Mouse (Mus musculus) lung, postnatal 0 days (tissue): ENCODE data around the gene Rps9. TPM values are rescaled to one million over a fixed set of nuclear protein-coding genes. Genes with fewer than 3 reads are reported as not detected.

Source experiments
- ATAC-seq: fragments of 200-750 bp; cut with Nextera tagmentation; 2 replicates; pipeline ENCODE4 v1.8.0; 2017; ENCODE audit warnings: moderate library complexity
- DNase-seq: peaks from one replicate; pipeline ENCODE4 v3.0.0-alpha.2; 2016; ENCODE audit warnings: low spot score
- H3K27ac ChIP-seq: fragments of 300-500 bp; sonication (generic); 2 replicates; pipeline ENCODE4 v1.5.1; 2014; ENCODE audit warnings: antibody characterized with exemption, mild to moderate bottlenecking, low read length, mixed read lengths
- H3K27me3 ChIP-seq: fragments of 300-500 bp; sonication (generic); replicated peaks from 2 replicates; pipeline ENCODE4 v1.6.1; 2014; ENCODE audit warnings: low read length, mixed read lengths; ENCODE audit not compliant: insufficient read depth
- H3K36me3 ChIP-seq: fragments of 300-500 bp; sonication (generic); 2 replicates; pipeline ENCODE4 v1.6.1; 2014; ENCODE audit warnings: low read length, mixed read lengths; ENCODE audit not compliant: insufficient read depth
- H3K4me1 ChIP-seq: fragments of 300-500 bp; sonication (generic); 2 replicates; pipeline ENCODE4 v1.6.1; 2014; ENCODE audit warnings: antibody characterized with exemption, low read depth, low read length, mixed read lengths; ENCODE audit not compliant: insufficient read depth
- H3K4me2 ChIP-seq: fragments of 300-500 bp; sonication (generic); replicated peaks from 2 replicates; pipeline ENCODE4 v1.6.1; 2014; ENCODE audit warnings: low read depth, mild to moderate bottlenecking, low read length, moderate library complexity, mixed read lengths
- H3K4me3 ChIP-seq: fragments of 300-500 bp; sonication (generic); 2 replicates; pipeline ENCODE4 v1.5.1; 2014; ENCODE audit warnings: low read depth, low read length
- H3K9ac ChIP-seq: fragments of 300-500 bp; sonication (generic); replicated peaks from 2 replicates; pipeline ENCODE4 v1.6.1; 2014; ENCODE audit warnings: low read depth, mild to moderate bottlenecking
- H3K9me3 ChIP-seq: fragments of 300-500 bp; sonication (generic); 2 replicates; pipeline ENCODE4 v1.6.1; 2016; ENCODE audit warnings: low read length, mixed read lengths
- CTCF ChIP-seq: IDR thresholded peaks from 2 replicates; pipeline ENCODE4 v1.5.1; 2016; ENCODE audit warnings: antibody characterized with exemption, mild to moderate bottlenecking
- EP300 ChIP-seq: IDR thresholded peaks from 2 replicates; pipeline ENCODE4 v1.6.1; 2016; ENCODE audit warnings: antibody characterized with exemption, mild to moderate bottlenecking, control low read depth
- WGBS: fragments of 180-500 bp; shearing (Covaris S2); extraction: QIAGEN DNeasy Blood & Tissue Kit; methylation state at CpG from one replicate; pipeline ENCODE4 v1.1.7; 2014; 5-methylcytosine and 5-hydroxymethylcytosine counted together
- polyA plus RNA-seq: library from polyadenylated mRNA; unstranded; fragments of >200 nt; fragmentation: Nextera tagmentation; extraction: Ambion mirVana; gene quantifications from 2 replicates; pipeline ENCODE4 v1.2.1, GENCODE M21; 2015

Gene Rps9
- polyA plus RNA-seq, 1 experiment from 2014 or later: 1,064 TPM

DNA sequence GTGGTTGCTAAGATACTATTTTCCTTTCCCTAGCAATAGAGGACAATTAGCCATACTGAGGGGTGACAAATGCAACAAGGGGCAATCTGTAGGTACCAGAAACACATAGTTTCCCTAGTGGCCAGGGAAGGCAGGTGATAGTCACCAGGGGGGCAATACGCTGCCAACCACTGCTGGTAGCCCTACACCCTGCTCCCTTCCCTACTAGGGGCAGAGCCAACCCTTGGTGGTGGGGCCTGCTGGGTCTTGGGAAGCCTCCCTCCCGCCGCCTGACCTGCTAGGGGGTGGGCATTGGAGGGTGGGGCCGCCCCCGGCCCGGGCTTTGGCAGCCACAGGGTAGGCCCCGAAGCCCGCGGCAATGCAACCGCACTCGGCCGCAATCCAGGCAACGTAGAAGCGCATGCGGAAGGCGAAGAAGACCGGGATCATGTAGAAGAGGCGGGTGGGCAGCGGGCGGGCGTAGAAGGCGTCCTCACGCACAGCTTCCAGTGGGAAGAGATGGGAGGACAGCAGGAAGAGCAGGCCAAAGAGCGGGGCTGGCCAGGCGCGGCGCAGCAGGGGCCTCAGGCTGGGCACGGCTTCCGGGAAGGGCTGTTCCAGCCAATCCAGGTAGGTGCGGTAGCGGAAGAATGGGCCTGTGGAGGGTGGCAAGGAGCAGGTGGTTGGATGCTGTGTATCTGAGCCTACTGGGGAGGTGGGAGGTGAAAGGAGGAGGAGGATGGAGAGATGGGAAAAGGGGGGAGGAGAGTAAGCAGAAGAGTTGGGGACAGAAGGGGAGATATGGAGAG, 18.2 kb upstream of the Rps9 start:
- no peak for TF ChIP-seq EP300
- TF ChIP-seq CTCF: no peak
- 91% methylated on average over 29 of the region's 31 CpGs for WGBS
- Histone ChIP-seq H3K4me1 (no peaks in the 10 kb centered on the region), H3K4me3 (no peak overlapping the region), H3K27ac (no peak overlapping the region), H3K4me2 (no peak overlapping the region), H3K27me3 (no peaks in the 10 kb centered on the region), H3K9me3 (no peaks in the 10 kb centered on the region), H3K36me3 (0 out of 2 replicates have a peak, but pooled peaks cover 5% of the 10 kb centered on the region), H3K9ac (no peak overlapping the region)
- ATAC-seq (no peak), DNase-seq (no peak)

DNA sequence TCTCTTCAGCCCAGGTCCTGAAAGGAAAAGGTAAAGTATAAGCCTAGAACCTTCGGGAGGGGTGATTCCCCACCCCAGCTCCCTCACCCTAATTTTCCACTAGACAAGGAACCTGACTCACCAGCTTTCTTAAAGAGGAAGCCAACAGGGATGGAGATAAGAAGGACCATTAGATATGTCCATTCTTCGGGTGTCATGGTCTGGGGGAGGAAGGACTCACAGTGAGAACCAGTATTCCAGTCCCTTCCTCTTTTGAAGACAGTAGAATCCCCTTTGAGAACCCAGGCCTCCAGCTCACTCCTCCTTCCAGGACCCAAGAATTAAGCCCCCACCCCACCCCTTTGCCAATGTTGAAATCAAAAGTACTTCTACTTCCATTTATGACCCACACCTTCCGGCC, 11.9 kb upstream of the Rps9 start:
- Histone ChIP-seq H3K4me2 (peak overlapping the region; percentile 96), H3K9me3 (no peaks in the 10 kb centered on the region), H3K27me3 (no peaks in the 10 kb centered on the region), H3K4me1 (0 out of 2 replicates have a peak, but pooled peaks cover 3% of the 10 kb centered on the region), H3K9ac (peak overlapping the region; percentile 79), H3K4me3 (peak overlapping the region; percentile 75), H3K27ac (peak overlapping the region; percentile 94; the same call in 1 of the 2 replicates), H3K36me3 (no peaks in the 10 kb centered on the region)
- ATAC-seq: no peak
- TF ChIP-seq CTCF (no peak), EP300 (no peak)
- peak; percentile 26 for DNase-seq
- 24% methylated on average over 3 of the region's 3 CpGs for WGBS

DNA sequence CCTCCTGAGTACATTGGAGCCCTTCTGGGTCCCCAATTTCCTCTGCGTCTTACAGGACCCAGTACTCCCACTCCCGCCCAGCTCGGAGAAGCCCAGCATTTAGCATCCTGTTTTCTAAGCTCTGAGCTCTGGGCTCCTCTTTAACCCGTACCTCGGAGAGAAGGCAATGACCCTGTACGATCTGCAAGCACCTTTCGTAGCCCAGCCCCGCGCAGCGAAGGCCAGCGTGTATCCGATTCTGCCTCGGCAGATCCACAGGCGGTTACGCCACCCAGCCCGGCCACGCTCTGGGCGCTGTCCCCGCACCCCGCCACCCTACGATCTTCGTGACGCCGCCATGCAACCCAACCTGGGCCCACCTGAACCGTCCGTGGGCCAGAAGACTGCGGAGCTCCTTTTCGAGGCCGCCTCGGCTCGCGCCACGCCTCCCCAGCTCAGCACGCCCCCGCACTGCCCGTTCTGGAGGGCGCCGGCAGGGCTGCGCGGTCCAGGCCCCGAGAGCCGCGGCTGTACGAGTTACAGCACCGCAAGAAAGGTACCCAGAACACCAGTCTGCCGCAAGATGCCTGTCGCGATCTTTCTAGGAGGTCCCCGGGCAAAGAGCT, 11.3 kb upstream of the Rps9 start, which contains the start of gene Tsen34:
Gene Tsen34, plus strand, starts transcription at position 482 of the 605 bp plus-strand sequence.
- peak within 1 kb of the TSS; percentile 94 for H3K27ac ChIP-seq
- under 1% methylated on average over 46 of the region's 49 CpGs for WGBS
- no peaks in the 10 kb centered on the region for H3K9me3 ChIP-seq
- peak within 1 kb of the TSS; percentile 96 for H3K4me2 ChIP-seq
- ATAC-seq (no peak), DNase-seq (no peak)
- H3K27me3 ChIP-seq: no peaks in the 10 kb centered on the region
- H3K4me1 ChIP-seq: 0 out of 2 replicates have a peak, but pooled peaks cover 3% of the 10 kb centered on the region
- peak within 1 kb of the TSS; percentile 79 for H3K9ac ChIP-seq
- TF ChIP-seq EP300 (no peak), CTCF (peak; percentile 33)
- peak within 1 kb of the TSS; percentile 75 for H3K4me3 ChIP-seq
- H3K36me3 ChIP-seq: no peaks in the 10 kb centered on the region

DNA sequence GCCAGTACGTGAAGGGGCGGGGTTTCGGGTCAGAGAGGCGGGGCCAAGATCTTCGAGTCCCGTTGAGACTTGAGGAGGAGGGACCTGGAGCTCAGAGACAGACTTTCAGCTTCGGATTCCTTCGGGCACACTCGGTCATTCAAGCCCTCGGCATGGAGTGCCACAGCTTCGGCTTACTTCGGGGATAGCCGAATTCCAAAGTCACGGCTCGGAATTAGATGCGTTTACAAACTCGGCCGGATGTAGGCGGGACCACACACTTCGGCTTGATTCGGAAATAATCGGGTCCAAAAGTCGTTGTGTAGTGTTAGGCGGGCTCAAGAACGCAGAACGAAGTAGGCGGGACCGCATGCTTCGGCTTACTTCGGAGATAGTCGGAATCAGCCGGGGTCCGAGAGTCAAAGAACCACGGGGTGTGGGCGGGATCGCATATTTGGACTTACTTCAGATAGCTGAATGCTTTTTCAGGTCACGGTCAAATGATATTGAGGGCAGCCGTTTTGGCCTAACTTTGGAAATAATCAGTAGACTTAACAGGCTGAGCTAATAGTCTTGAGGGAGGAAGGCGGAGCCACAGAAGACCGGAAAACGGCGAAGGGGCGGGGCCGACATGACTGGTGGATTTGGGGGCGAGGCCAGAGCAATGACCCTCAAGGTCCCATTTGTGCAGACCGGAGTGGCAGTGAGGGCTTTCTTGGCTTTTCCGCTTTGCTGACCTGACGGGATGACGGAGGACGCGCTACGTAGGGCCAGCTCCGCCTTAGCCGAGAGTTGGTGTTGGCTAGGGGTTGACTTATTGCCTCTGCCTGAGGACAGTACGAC, 10.6 kb upstream of the Rps9 start, which contains the start of gene Mboat7:
Gene Mboat7, minus strand, starts transcription at position 537 of the 822 bp plus-strand sequence.
- under 1% methylated on average over 55 of the region's 55 CpGs for WGBS
- Histone ChIP-seq H3K4me1 (0 out of 2 replicates have a peak, but pooled peaks cover 3% of the 10 kb centered on the region), H3K27me3 (no peaks in the 10 kb centered on the region), H3K9ac (peak within 1 kb of the TSS; percentile 79), H3K9me3 (no peaks in the 10 kb centered on the region), H3K27ac (peak within 1 kb of the TSS; percentile 94), H3K4me3 (peak within 1 kb of the TSS; percentile 75), H3K4me2 (peak within 1 kb of the TSS; percentile 96), H3K36me3 (peaks cover 5% of the 10 kb centered on the region; the same call in 1 of the 2 replicates)
- TF ChIP-seq EP300 (peak; percentile 75), CTCF (no peak)
- DNase-seq: peak; percentile 99
- peak; percentile 90 for ATAC-seq

DNA sequence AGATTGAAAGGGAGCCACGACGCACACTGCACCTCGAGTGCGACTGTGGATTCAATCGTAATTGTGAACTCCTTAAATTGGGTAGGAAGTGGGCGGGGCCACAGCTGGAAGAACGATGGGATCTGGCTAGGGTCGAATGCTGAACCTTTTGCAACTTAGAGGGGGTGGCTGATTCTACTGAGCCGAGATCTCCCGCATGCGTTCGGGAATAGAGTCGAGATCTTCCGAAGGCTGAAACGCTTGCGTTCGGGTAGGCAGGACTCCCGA, 10.1 kb upstream of the Rps9 start:
- TF ChIP-seq CTCF: no peak
- TF ChIP-seq EP300: no peak
- peak overlapping the region; percentile 96 for H3K4me2 ChIP-seq
- DNase-seq (no peak), ATAC-seq (no peak)
- H3K27me3 ChIP-seq: no peaks in the 10 kb centered on the region
- H3K9ac ChIP-seq: peak overlapping the region; percentile 71
- H3K9me3 ChIP-seq: no peaks in the 10 kb centered on the region
- WGBS: under 1% methylated on average over 18 of the region's 18 CpGs
- H3K4me3 ChIP-seq: peak overlapping the region; percentile 75
- peak overlapping the region; percentile 94 for H3K27ac ChIP-seq
- peaks cover 5% of the 10 kb centered on the region; the same call in 1 of the 2 replicates for H3K36me3 ChIP-seq
- H3K4me1 ChIP-seq: 0 out of 2 replicates have a peak, but pooled peaks cover 3% of the 10 kb centered on the region
